Mouse (Mus musculus): Measurements from ENCODE around the gene Rptor. TPM values are rescaled to one million over a fixed set of nuclear protein-coding genes. Genes with fewer than 3 reads are reported as not detected.

Gene Rptor
- polyA plus RNA-seq, 1 experiment from 2014 or later, result 9.2 TPM

DNA sequence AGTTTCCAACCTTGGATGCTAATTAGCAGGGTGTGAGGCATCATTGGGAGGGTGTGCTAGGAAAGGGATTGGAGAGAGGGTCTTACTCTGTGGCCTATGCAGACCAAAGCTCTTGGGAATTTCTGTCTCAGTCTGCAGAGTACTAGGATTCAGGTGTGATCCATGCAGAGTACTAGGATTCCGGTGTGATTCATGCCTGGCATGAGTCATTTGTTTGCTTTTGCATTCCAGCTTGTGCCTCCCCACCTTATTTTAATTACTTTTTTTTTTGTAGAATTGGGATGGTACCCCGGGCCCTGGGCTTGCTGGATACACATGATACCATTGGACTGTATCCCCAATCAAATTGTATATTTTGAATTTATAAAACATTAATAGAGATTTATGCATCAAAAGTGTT lies 93.7 kb downstream of the Rptor start:
- Histone ChIP-seq H3K9me3 (replicated peaks) (no peaks in the 10 kb centered on the region), H3K36me3 (ENCODE audit: poor library complexity, severe bottlenecking) (no peaks in the 10 kb centered on the region), H3K4me3 (no peak overlapping the region), H3K27me3 (no peaks in the 10 kb centered on the region), H3K4me2 (no peak overlapping the region), H3K9ac (no peak overlapping the region), H3K27ac (no peak overlapping the region), H3K4me1 (peaks cover 15% of the 10 kb centered on the region)
- WGBS, result 93% methylated on average over 2 of the region's 2 CpGs
- ATAC-seq, result no peak

GRCm38 (mm10) chr11:119705381-119706066 lies 102.8 kb downstream of the Rptor start:
- Histone ChIP-seq H3K27me3 (no peaks in the 10 kb centered on the region), H3K4me3 (no peak overlapping the region), H3K9ac (no peak overlapping the region), H3K4me2 (no peak overlapping the region), H3K36me3 (ENCODE audit: poor library complexity, severe bottlenecking) (no peaks in the 10 kb centered on the region), H3K4me1 (peaks cover 21% of the 10 kb centered on the region), H3K9me3 (replicated peaks) (no peaks in the 10 kb centered on the region), H3K27ac (no peak overlapping the region)
- WGBS, result 90% methylated on average over 4 of the region's 6 CpGs
- ATAC-seq, result no peak

- no peak overlapping the region for H3K27ac ChIP-seq
- no peak overlapping the region for H3K9ac ChIP-seq
- WGBS, result 88% methylated on average over 1 of the region's 1 CpGs
- H3K27me3 ChIP-seq, result no peaks in the 10 kb centered on the region
- H3K4me1 ChIP-seq, result peaks cover 28% of the 10 kb centered on the region
- ATAC-seq, result no peak
- no peaks in the 10 kb centered on the region for H3K9me3 ChIP-seq (replicated peaks)
- no peaks in the 10 kb centered on the region for H3K36me3 ChIP-seq (ENCODE audit: poor library complexity, severe bottlenecking)
- no peak overlapping the region for H3K4me2 ChIP-seq
- H3K4me3 ChIP-seq, result no peak overlapping the region
Measured at GRCm38 (mm10) chr11:119707259-119707658, 104.6 kb downstream of the Rptor start.

- 33% methylated on average over 4 of the region's 4 CpGs for WGBS
- no peaks in the 10 kb centered on the region for H3K36me3 ChIP-seq (ENCODE audit: poor library complexity, severe bottlenecking)
- ATAC-seq, result peak; percentile 63; the same call in 1 of the 2 replicates
- peaks cover 31% of the 10 kb centered on the region for H3K4me1 ChIP-seq
- no peak overlapping the region for H3K9ac ChIP-seq
- peak overlapping the region; percentile 22 for H3K27ac ChIP-seq
- H3K27me3 ChIP-seq, result no peaks in the 10 kb centered on the region
- 0 out of 2 replicates have a peak overlapping the region, but pooled peaks have one; percentile 12 for H3K4me2 ChIP-seq
- H3K9me3 ChIP-seq (replicated peaks), result no peaks in the 10 kb centered on the region
- H3K4me3 ChIP-seq, result no peak overlapping the region
Measured at GRCm38 (mm10) chr11:119709239-119709638, 106.5 kb downstream of the Rptor start.

GRCm38 (mm10) chr11:119710338-119710737 lies 107.6 kb downstream of the Rptor start:
- no peak overlapping the region for H3K4me2 ChIP-seq
- WGBS, result 94% methylated on average over 3 of the region's 3 CpGs
- H3K27me3 ChIP-seq, result no peaks in the 10 kb centered on the region
- no peak overlapping the region; the same call in 1 of the 2 replicates for H3K27ac ChIP-seq
- no peak overlapping the region for H3K4me3 ChIP-seq
- H3K4me1 ChIP-seq, result peaks cover 39% of the 10 kb centered on the region
- H3K9ac ChIP-seq, result no peak overlapping the region
- no peaks in the 10 kb centered on the region for H3K9me3 ChIP-seq (replicated peaks)
- no peak for ATAC-seq
- H3K36me3 ChIP-seq (ENCODE audit: poor library complexity, severe bottlenecking), result no peaks in the 10 kb centered on the region

- Histone ChIP-seq H3K9me3 (replicated peaks) (no peaks in the 10 kb centered on the region), H3K4me2 (no peak overlapping the region), H3K4me1 (peaks cover 39% of the 10 kb centered on the region), H3K36me3 (ENCODE audit: poor library complexity, severe bottlenecking) (no peaks in the 10 kb centered on the region), H3K9ac (no peak overlapping the region), H3K27ac (no peak overlapping the region), H3K27me3 (no peaks in the 10 kb centered on the region), H3K4me3 (no peak overlapping the region)
- no peak for ATAC-seq
- 74% methylated on average over 5 of the region's 5 CpGs for WGBS
Measured at GRCm38 (mm10) chr11:119710822-119711221, 108.1 kb downstream of the Rptor start.

GRCm38 (mm10) chr11:119715437-119715836 lies 112.7 kb downstream of the Rptor start:
- Histone ChIP-seq H3K4me1 (peaks cover 28% of the 10 kb centered on the region), H3K27ac (no peak overlapping the region), H3K9ac (no peak overlapping the region), H3K27me3 (no peaks in the 10 kb centered on the region), H3K9me3 (replicated peaks) (no peaks in the 10 kb centered on the region; the same call in 1 of the 2 replicates), H3K36me3 (ENCODE audit: poor library complexity, severe bottlenecking) (no peaks in the 10 kb centered on the region; the same call in 1 of the 2 replicates), H3K4me3 (no peak overlapping the region), H3K4me2 (no peak overlapping the region)
- ATAC-seq, result no peak
- WGBS, result 60% methylated on average over 5 of the region's 5 CpGs

- WGBS, result 91% methylated on average over 5 of the region's 5 CpGs
- H3K4me2 ChIP-seq, result no peak overlapping the region
- H3K4me1 ChIP-seq, result peaks cover 26% of the 10 kb centered on the region
- no peaks in the 10 kb centered on the region; the same call in 1 of the 2 replicates for H3K9me3 ChIP-seq (replicated peaks)
- H3K27ac ChIP-seq, result no peak overlapping the region
- H3K27me3 ChIP-seq, result no peaks in the 10 kb centered on the region
- no peak for ATAC-seq
- no peak overlapping the region for H3K9ac ChIP-seq
- H3K36me3 ChIP-seq (ENCODE audit: poor library complexity, severe bottlenecking), result no peaks in the 10 kb centered on the region; the same call in 1 of the 2 replicates
- H3K4me3 ChIP-seq, result no peak overlapping the region
Measured at GRCm38 (mm10) chr11:119715841-119716596, 113.3 kb downstream of the Rptor start.

DNA sequence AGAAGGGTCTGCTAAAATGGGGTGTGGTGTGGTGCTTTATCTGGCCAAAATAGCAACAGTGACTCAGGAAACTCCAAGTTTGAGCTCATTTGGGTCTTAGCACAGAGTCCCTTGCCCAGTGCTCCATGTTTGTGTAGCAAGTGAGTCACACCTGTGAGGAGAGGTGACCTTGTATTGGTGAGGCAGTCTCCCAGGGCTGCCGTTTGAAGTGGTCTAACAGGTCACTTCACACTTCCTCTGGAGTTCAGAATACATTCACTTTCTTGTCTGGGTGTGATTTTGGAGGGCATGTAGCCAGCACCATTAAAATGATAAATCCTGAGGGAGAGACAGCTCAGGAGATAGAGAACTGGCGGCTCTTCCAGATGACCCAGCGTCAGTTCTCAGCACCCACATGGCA lies 115.4 kb downstream of the Rptor start:
- no peak for ATAC-seq
- H3K36me3 ChIP-seq (ENCODE audit: poor library complexity, severe bottlenecking), result no peaks in the 10 kb centered on the region; the same call in 1 of the 2 replicates
- H3K27ac ChIP-seq, result no peak overlapping the region
- H3K4me2 ChIP-seq, result no peak overlapping the region
- no peaks in the 10 kb centered on the region for H3K27me3 ChIP-seq
- H3K9ac ChIP-seq, result no peak overlapping the region
- no peak overlapping the region for H3K4me3 ChIP-seq
- WGBS, result 94% methylated on average over 3 of the region's 3 CpGs
- H3K9me3 ChIP-seq (replicated peaks), result no peaks in the 10 kb centered on the region; the same call in 1 of the 2 replicates
- peaks cover 23% of the 10 kb centered on the region for H3K4me1 ChIP-seq

- Histone ChIP-seq H3K27ac (no peak overlapping the region), H3K4me3 (no peak overlapping the region), H3K27me3 (no peaks in the 10 kb centered on the region), H3K4me1 (peaks cover 12% of the 10 kb centered on the region), H3K4me2 (no peak overlapping the region), H3K9ac (no peak overlapping the region), H3K9me3 (replicated peaks) (no peaks in the 10 kb centered on the region; the same call in 1 of the 2 replicates), H3K36me3 (ENCODE audit: poor library complexity, severe bottlenecking) (peaks cover 6% of the 10 kb centered on the region; the same call in 1 of the 2 replicates)
- WGBS, result 80% methylated on average over 9 of the region's 9 CpGs
- no peak for ATAC-seq
Measured at GRCm38 (mm10) chr11:119720101-119721048, 117.7 kb downstream of the Rptor start.

GRCm38 (mm10) chr11:119724709-119725108 lies 122.0 kb downstream of the Rptor start:
- Histone ChIP-seq H3K9me3 (replicated peaks) (no peaks in the 10 kb centered on the region), H3K36me3 (ENCODE audit: poor library complexity, severe bottlenecking) (0 out of 2 replicates have a peak, but pooled peaks cover 14% of the 10 kb centered on the region), H3K4me1 (peaks cover 10% of the 10 kb centered on the region; the same call in 1 of the 2 replicates), H3K4me3 (no peak overlapping the region), H3K27ac (no peak overlapping the region), H3K4me2 (no peak overlapping the region), H3K9ac (no peak overlapping the region), H3K27me3 (no peaks in the 10 kb centered on the region)
- no peak for ATAC-seq
- 88% methylated on average over 9 of the region's 9 CpGs for WGBS

Data from forebrain, embryonic 13.5 days (tissue).